ENCODE assay signal across 14 mouse cellular contexts in the genomic region with DNA sequence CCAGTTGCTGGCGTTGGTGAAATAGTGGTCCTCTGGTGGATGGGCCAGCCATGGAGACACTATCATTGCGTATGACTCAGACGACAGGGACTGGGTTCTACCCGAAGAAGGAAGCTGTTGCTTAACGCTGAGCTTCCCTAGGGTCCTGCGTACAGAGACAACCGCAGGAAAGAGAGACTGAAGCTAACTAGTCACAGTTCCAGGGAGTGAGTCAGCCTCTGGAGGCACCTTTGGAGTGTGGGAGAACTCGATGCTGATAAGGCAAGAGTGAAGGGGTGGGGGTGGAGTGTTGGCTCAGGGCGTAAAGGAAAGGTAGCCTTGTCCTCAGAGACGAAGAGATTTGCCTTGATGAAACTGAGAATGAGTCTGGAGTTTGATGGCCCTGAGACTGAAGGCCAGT. TPM values are rescaled to one million over a fixed set of nuclear protein-coding genes. Genes with fewer than 3 reads are reported as not detected.
A peak's percentile ranks its signal among the peaks of the same experiment; 100 is the strongest.
DNase-seq lines count a peak whose midpoint lies in the region; ATAC-seq and TF ChIP-seq lines count a peak whose summit lies in the region.
"Had no signal": no experiment of that assay in that cellular context is flagged by ENCODE, and none has a peak within 500 bp of the region (broad histone marks: within the 10 kb centered on the region; RNA-seq: fewer than 3 reads in every experiment).

No protein-coding gene starts in this region.

- H3K4me2 ChIP-seq in midbrain, embryonic 13.5 days (replicated peaks): no peak overlapping the region
- H3K4me2 ChIP-seq in liver, postnatal 0 days (ENCODE audit: low read depth, low read length): peak overlapping the region; percentile 20; the same call in 1 of the 2 replicates
- H3K4me2 ChIP-seq: embryonic facial prominence, embryonic 15.5 days had no signal

- TF ChIP-seq EP300 in liver, postnatal 0 days (IDR thresholded peaks at IDR 0.05; ENCODE audit: low read depth): no peak

- no peaks in the 10 kb centered on the region for H3K27me3 ChIP-seq in midbrain, embryonic 10.5 days (ENCODE audit: low read depth, poor library complexity, severe bottlenecking)
- no peaks in the 10 kb centered on the region for H3K27me3 ChIP-seq in midbrain, embryonic 13.5 days
- no peaks in the 10 kb centered on the region for H3K27me3 ChIP-seq in erythroblast, embryonic 14.5 days (ENCODE audit: control insufficient read depth)
- no peaks in the 10 kb centered on the region for H3K27me3 ChIP-seq in liver, postnatal 0 days (ENCODE audit: insufficient read depth, low read length)
- H3K27me3 ChIP-seq: embryonic facial prominence, embryonic 15.5 days had no signal

- no peaks in the 10 kb centered on the region for H3K9me3 ChIP-seq in midbrain, embryonic 10.5 days (replicated peaks)
- H3K9me3 ChIP-seq in midbrain, embryonic 13.5 days: no peaks in the 10 kb centered on the region; the same call in 1 of the 2 replicates
- no peaks in the 10 kb centered on the region for H3K9me3 ChIP-seq in erythroblast, embryonic 14.5 days (ENCODE audit: control insufficient read depth, low read length)
- H3K9me3 ChIP-seq in liver, postnatal 0 days (ENCODE audit: low read length): no peaks in the 10 kb centered on the region
- H3K9me3 ChIP-seq: embryonic facial prominence, embryonic 15.5 days; hindbrain, embryonic 10.5 days had no signal

- no peak for DNase-seq in midbrain, embryonic 10.5 days (ENCODE audit: low spot score)
- DNase-seq in liver, postnatal 0 days: peak; percentile 22
- no peak for DNase-seq in left cerebral cortex, postnatal 10 days (ENCODE audit: extremely low spot score in 1 of 2, low spot score in 2 of 2)
- no peak for DNase-seq in left cerebral cortex, adult 9 months (ENCODE audit: low spot score in 2 of 2)
- no peak for DNase-seq in layer of hippocampus, adult 9-10 months (ENCODE audit: low spot score)
- DNase-seq: adrenal gland, postnatal 14 days; cerebellum, postnatal 25 days; kidney, adult 18-20 months; lung, postnatal 4 days; thymus, postnatal 14 days had no signal

- H3K9ac ChIP-seq in midbrain, embryonic 13.5 days (replicated peaks): no peak overlapping the region
- H3K9ac ChIP-seq in liver, postnatal 0 days (replicated peaks): no peak overlapping the region
- H3K9ac ChIP-seq: embryonic facial prominence, embryonic 15.5 days had no signal

- H3K4me3 ChIP-seq in midbrain, embryonic 10.5 days: no peak overlapping the region
- no peak overlapping the region for H3K4me3 ChIP-seq in midbrain, embryonic 13.5 days (replicated peaks)
- H3K4me3 ChIP-seq in erythroblast, embryonic 14.5 days (replicated peaks): peak overlapping the region; percentile 52
- no peak overlapping the region for H3K4me3 ChIP-seq in liver, postnatal 0 days (ENCODE audit: low read depth, low read length)
- H3K4me3 ChIP-seq: embryonic facial prominence, embryonic 15.5 days; hindbrain, embryonic 10.5 days had no signal

- H3K27ac ChIP-seq in midbrain, embryonic 10.5 days (replicated peaks): 0 out of 2 replicates have a peak overlapping the region, but pooled peaks have one; percentile 19
- H3K27ac ChIP-seq in midbrain, embryonic 13.5 days: no peak overlapping the region
- no peak overlapping the region for H3K27ac ChIP-seq in liver, postnatal 0 days (ENCODE audit: low read depth)
- H3K27ac ChIP-seq: embryonic facial prominence, embryonic 15.5 days; hindbrain, embryonic 10.5 days had no signal

- WGBS in midbrain, embryonic 10.5 days: 76% methylated on average over 10 of the region's 10 CpGs
- WGBS in midbrain, embryonic 13.5 days: 75% methylated on average over 10 of the region's 10 CpGs
- 26% methylated on average over 10 of the region's 10 CpGs for WGBS in liver, postnatal 0 days (ENCODE audit: insufficient replicate concordance)

- no peak for ATAC-seq in midbrain, embryonic 13.5 days
- ATAC-seq in liver, postnatal 0 days: peak; percentile 56

- TF ChIP-seq CTCF in liver, postnatal 0 days (IDR thresholded peaks at IDR 0.05; ENCODE audit: low read depth): no peak

- H3K36me3 ChIP-seq in midbrain, embryonic 10.5 days: no peaks in the 10 kb centered on the region
- H3K36me3 ChIP-seq in midbrain, embryonic 13.5 days: no peaks in the 10 kb centered on the region
- no peaks in the 10 kb centered on the region for H3K36me3 ChIP-seq in erythroblast, embryonic 14.5 days (ENCODE audit: control insufficient read depth)
- no peaks in the 10 kb centered on the region for H3K36me3 ChIP-seq in liver, postnatal 0 days (replicated peaks; ENCODE audit: insufficient read depth, low read length)
- H3K36me3 ChIP-seq: embryonic facial prominence, embryonic 15.5 days; hindbrain, embryonic 10.5 days had no signal

- intact Hi-C loops in left cerebral cortex, postnatal 10 days (cut with DNase I): no loop called here

- H3K4me1 ChIP-seq in midbrain, embryonic 10.5 days: peaks cover 11% of the 10 kb centered on the region
- H3K4me1 ChIP-seq in midbrain, embryonic 13.5 days (replicated peaks): peaks cover 6% of the 10 kb centered on the region
- H3K4me1 ChIP-seq in erythroblast, embryonic 14.5 days (ENCODE audit: control insufficient read depth): peaks cover 55% of the 10 kb centered on the region
- peaks cover 47% of the 10 kb centered on the region for H3K4me1 ChIP-seq in liver, postnatal 0 days (ENCODE audit: insufficient read depth)

RNA-seq across cellular contexts. Expression of a gene that starts 10.0 kb away (rescaled TPM):
- 5.9 and 7.7 TPM in 2 replicates for polyA plus RNA-seq in midbrain, embryonic 10.5 days (2016; fragmentation: Nextera tagmentation; extraction: Ambion mirVana)
- 13.4 and 14.6 TPM in 2 replicates for polyA plus RNA-seq in midbrain, embryonic 13.5 days (2015; fragmentation: Nextera tagmentation; extraction: Ambion mirVana)
- 0.50 and 0.67 TPM in 2 replicates for polyA plus RNA-seq in erythroblast, embryonic 14.5 days (2012)
- polyA plus RNA-seq in liver, postnatal 0 days (2015; fragmentation: Nextera tagmentation; extraction: Ambion mirVana): 5.6 and 6.0 TPM in 2 replicates
- total RNA-seq in left cerebral cortex, postnatal 10 days (2021): 10 to 100 TPM; 28.5 to 29.2 TPM
